Mouse (Mus musculus) thymus, adult 2 months (tissue): ENCODE data around the gene Nkx3-2.

Experiments
- CTCF ChIP-seq: fragments of 200-500 bp; IDR thresholded peaks from 2 replicates; pipeline ENCODE4 v1.5.1; 2012; ENCODE audit warnings: mild to moderate bottlenecking, control low read depth, low read length, moderate library complexity, borderline replicate concordance; ENCODE audit not compliant: control insufficient read depth, poor library complexity, insufficient read depth; ENCODE audit errors: extremely low read depth
- POLR2A ChIP-seq: fragments of 200-500 bp; IDR thresholded peaks from 2 replicates; pipeline ENCODE4 v1.6.1; 2012; ENCODE audit warnings: mild to moderate bottlenecking, low read length, control low read depth, moderate library complexity; ENCODE audit not compliant: control insufficient read depth, poor library complexity, insufficient read depth; ENCODE audit errors: extremely low read depth

- no peak for TF ChIP-seq CTCF
- no peak for TF ChIP-seq POLR2A
These were observed 3.2 kb upstream of the Nkx3-2 start for GRCm38 (mm10) chr5:41767296-41768200.
